Mouse (Mus musculus): ENCODE results near the gene Anxa6.
A peak's percentile ranks its signal among the peaks of the same experiment; 100 is the strongest.
"Not testable (repeated sequence)": the region's sequence is repeated elsewhere in the genome, so short reads cannot be mapped to it uniquely, and the experiment has no call there.

The Anxa6 gene

GRCm38 (mm10) chr11:54957708-54958107 lies 75.5 kb downstream of the Anxa6 start:
- not testable (repeated sequence) for DNase-seq

GRCm38 (mm10) chr11:54956912-54957311 lies 76.3 kb downstream of the Anxa6 start:
- DNase-seq = peak in 1 of 2 experiments; percentile 33

GRCm38 (mm10) chr11:54955735-54956480 lies 77.3 kb downstream of the Anxa6 start:
- DNase-seq = peak; percentile 98 to 99

GRCm38 (mm10) chr11:54955400-54955734 lies 77.9 kb downstream of the Anxa6 start:
- not testable (repeated sequence) for DNase-seq

GRCm38 (mm10) chr11:54954716-54955115 lies 78.5 kb downstream of the Anxa6 start:
- DNase-seq = no peak

GRCm38 (mm10) chr11:54953993-54954446 lies 79.2 kb downstream of the Anxa6 start:
- DNase-seq = no peak

GRCm38 (mm10) chr11:54952651-54953050 lies 80.6 kb downstream of the Anxa6 start:
- DNase-seq = no peak

GRCm38 (mm10) chr11:54950684-54951083 lies 82.6 kb downstream of the Anxa6 start:
- no peak for DNase-seq

GRCm38 (mm10) chr11:54949717-54950116 lies 83.5 kb downstream of the Anxa6 start:
- no peak for DNase-seq

GRCm38 (mm10) chr11:54944702-54945101 lies 88.5 kb downstream of the Anxa6 start:
- no peak for DNase-seq

- DNase-seq = no peak
Measured at GRCm38 (mm10) chr11:54940056-54940455, 93.2 kb downstream of the Anxa6 start.

- DNase-seq = no peak
Measured at GRCm38 (mm10) chr11:54939501-54939900, 93.7 kb downstream of the Anxa6 start.

- peak in 1 of 2 experiments; percentile 25 for DNase-seq
Measured at GRCm38 (mm10) chr11:54936771-54937140, 96.5 kb downstream of the Anxa6 start.

GRCm38 (mm10) chr11:54936035-54936770 lies 97.0 kb downstream of the Anxa6 start:
- DNase-seq = peak; percentile 78 to 85

- no peak for DNase-seq
Measured at GRCm38 (mm10) chr11:54934198-54934597, 99.0 kb downstream of the Anxa6 start.

GRCm38 (mm10) chr11:54932540-54932939 lies 100.7 kb downstream of the Anxa6 start:
- DNase-seq = no peak

- DNase-seq = peak; percentile 48
Measured at GRCm38 (mm10) chr11:54931405-54932093, 101.7 kb downstream of the Anxa6 start.

GRCm38 (mm10) chr11:54930318-54930979 lies 102.8 kb downstream of the Anxa6 start:
- peak; percentile 42 to 49 for DNase-seq

- no peak for DNase-seq
Measured at GRCm38 (mm10) chr11:54929744-54930143, 103.5 kb downstream of the Anxa6 start.

GRCm38 (mm10) chr11:54929290-54929689 lies 104.0 kb downstream of the Anxa6 start:
- DNase-seq = peak; percentile 36 to 62
